Mouse (Mus musculus) right cerebral cortex, postnatal 36 days (tissue): ENCODE measurements around the gene Ipo9.
"Not testable (repeated sequence)": the region's sequence is repeated elsewhere in the genome, so short reads cannot be mapped to it uniquely, and the experiment has no call there.

Source experiments
- DNase-seq, 2 experiments: peaks; one replicate each; pipeline ENCODE4 v3.0.0; 2022; ENCODE audit warnings: low spot score in 2 of 2, mixed read lengths in 1 of 2

The Ipo9 gene

DNA sequence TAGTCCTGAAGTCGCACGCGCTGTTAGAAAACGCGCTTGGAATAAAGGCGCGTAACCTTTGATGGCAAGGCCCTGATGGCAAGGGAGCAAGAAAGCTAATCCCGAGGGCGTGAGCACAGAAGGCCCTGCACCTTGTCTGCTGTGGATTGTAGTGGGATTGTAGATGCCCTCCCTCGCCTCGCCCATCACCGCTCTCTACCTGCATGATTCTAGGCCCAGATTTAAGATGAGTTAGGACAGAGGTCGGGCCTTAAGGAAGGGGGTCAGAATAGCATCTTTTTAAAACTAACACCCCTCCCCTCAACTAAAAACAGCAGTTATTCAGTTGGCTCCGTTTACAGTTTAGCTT, 344 bp upstream of the Ipo9 start:
- no peak for DNase-seq

DNA sequence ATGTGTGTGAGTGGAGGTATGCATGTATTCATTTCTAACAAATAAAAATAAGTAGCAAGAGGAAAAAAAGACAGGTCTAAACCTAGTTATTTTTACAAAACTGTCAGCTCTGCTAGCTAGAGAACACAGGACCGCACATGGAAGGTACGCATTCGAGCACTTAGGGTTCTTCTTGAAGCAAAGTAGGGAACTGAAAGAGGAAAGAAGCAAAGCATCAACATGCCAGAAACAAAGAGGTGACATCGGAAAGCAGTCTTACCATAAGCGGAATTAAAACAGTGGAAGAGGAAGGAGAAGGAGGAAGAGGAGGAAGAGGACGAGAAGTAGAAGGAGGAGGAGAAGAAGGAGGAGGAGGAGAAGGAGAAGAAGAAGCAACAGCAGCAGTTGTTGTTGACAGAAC, 2.9 kb downstream of the Ipo9 start:
- no peak for DNase-seq

DNA sequence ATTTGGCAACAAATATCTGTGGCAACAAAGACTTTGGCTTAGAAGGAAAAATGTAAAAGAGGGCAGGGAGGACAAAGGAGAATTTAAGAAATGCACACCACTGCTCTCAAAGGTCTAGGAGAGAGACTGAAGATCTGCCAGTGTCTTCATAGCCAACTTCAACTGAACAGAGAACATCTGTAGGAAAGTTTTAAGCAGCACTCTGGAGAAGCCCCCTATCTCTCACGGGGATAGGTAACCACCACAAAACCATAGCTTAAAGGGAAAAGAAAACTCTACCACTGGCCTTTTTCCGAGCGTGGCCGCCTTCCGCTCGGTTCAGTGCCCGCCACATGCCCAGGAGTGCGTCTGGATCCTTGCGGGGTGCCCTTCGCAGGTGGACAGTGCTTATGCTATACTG, 3.7 kb downstream of the Ipo9 start:
- DNase-seq, result no peak

DNA sequence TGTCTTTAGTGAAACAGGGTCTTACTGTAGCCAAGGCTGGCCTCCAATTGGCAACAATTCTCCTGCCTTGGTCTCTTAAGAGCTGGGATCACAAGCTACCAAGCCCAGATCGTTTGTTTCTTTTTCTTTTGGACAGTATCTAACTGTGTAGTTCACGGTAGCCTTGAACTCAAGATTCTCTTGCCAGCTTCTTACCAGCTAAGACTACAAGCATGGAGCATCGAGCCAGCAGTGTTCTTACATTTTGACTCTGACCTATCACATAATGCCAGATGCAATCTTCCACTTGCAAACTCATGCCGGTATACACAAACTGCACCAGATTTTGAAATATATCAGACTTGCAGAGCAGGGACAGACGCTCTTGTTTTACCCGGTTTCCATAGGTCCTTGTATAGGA, 7.5 kb downstream of the Ipo9 start:
- DNase-seq, result no peak

DNA sequence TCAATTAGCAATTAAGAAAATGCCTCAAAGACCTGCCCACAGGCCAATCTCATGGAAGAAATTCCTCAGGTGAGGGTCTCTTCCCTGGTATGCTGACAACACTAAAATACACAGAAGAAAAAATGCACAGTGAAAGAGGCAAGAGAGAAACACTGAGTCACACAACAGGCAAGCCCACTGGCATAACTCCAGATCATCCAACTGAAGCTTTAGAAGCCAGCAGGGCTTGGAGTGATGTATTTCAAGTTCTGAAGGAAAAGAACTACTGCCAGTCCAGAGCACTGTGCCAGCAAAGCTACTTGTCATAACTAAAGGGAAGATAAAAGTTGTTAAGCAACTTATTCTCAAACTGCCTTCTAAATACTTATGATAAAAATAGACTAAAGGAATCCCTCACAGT, 16.3 kb downstream of the Ipo9 start:
- peak in 1 of 2 experiments; percentile 36 for DNase-seq

DNA sequence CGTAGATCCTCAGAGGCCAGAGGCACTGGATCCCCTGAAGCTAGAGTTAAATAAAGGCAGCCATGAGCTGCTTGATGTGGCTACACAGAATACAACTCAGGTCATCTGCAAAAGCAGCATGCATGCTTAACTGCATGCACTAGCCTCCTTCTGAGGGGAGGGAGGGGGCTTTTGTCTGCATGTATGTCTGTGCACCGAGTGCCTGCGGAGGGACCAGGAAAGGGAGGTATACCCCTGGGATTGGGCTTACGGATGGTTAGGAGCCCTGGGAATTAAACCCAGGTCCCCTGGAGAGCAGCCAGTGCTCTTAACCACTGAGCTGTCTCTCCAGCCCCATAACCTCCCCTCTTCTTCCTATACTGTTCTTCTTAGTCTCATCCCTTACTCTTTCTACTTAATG, 18.2 kb downstream of the Ipo9 start:
- no peak for DNase-seq

DNA sequence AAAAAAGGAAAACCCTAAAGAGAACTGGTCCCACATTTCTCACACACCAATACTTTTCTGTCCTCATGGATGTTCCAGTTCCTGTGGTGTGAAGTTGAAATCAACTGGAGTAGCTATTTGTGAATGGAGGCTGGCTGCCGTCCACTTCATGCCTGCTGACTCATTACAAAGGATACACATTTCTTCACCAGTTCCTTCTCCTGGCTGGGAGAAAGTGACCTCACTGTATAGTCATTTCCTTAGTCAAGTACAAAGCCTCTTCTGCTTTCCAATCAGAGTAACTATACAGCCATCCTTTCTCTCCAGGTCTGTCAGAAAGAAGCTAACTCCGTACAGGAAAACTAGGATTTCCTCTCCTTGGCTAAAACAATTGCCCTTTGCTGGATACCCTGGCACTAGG, 19.3 kb downstream of the Ipo9 start:
- DNase-seq, result peak in 1 of 2 experiments; percentile 64

DNA sequence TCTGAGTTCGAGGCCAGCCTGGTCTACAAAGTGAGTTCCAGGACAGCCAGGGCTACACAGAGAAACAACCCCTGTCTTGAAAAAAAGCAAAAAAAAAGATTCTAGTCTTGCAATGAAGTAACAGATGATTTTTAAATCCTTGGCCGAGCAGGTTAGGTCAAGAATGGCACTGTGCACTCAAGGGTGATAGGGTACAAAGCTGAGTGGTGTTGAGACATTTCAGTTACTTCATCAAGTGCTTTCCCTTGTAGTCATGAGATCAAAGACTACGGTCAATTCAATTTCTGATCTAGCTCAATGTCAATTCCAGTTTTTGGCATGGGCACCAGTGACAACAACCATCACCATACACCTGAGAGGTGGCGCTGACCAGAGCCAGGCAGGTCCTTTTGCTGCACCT, 21.3 kb downstream of the Ipo9 start:
- DNase-seq, result no peak

DNA sequence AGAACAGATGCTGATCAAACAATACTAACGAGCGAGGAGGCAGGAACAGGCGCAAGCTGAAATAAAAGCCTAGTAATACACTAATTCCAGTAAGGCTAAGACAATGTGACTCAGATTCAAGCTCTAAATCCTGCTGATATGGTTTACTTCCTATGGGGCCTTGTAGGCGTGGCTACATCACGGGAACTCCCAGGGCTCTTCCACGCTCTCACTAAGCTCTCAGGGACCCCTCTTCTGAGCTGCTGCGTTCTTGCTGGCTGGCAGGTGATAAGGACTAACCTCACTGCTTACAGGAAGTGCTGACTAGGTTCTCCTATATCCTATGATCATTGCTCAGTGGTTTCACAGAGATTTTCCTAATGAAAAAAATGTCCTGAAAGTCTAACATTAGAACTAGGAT, 24.9 kb downstream of the Ipo9 start:
- DNase-seq, result no peak

DNA sequence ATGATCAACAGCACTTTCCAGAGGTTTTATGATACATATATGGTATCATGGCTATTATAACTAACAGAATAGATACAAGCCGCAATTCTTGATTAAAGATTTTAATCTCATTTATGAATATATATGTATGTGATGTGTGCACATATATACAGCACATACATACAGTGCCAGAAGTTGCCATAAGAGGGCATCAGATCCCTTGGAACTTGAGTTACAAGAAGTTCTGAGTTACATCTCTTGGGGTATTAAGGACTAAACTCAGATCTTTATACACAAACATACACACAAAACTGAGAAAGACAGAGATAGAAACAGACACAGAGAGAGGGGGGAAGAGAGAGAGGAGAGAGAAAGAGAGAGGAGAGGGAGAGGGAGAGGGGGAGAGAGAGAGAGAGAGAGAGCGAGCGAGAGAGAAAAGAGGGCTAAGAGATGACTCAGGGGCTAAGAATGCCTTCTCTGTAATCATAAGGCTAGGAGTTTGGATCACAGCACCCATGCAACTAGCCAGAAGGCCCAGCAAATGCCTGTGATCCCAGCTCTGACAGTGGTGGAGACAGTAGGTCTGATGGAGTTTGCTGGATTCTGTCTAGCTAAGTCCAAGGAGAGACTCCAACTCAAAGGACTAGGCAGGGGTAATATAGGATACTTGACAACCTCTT, 28.7 kb downstream of the Ipo9 start:
- no peak for DNase-seq

DNA sequence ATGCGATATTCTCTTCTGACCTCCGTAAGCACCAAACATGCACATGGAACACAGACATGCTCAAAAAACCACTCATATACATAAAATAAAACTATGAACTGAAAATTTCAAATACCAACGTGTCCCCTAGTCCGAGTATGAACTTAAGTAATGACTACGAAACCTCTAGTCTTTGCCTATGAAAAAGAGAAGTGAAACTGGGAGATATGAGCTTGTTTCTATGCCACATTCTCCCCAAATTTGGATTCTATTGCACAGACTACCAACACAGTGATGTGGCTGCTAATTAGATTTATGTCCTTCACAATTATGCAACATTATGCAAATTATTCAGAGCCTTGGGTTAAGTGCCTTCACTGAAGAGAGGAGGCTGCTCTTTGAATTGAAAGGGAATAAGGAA, 30.8 kb downstream of the Ipo9 start:
- DNase-seq, result no peak

DNA sequence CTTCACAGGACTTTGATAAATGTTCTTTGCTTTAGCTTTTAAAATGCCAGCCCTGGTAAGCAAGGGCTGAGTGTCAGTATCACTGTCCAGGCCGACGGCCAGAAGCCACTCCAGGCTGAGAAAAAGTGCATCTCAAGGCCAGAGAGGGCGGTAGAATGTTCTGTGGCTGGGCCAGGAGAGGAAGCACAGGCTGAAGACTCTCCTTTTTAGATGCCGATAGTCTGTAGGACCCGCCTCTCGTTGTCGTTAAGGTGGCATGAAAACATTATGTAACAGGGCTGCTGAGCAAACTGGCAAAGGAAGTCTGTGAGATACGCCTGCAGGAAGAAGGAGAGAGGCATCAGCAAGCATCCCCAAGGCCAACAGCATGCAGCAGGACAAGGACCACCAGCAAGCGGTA, 45.1 kb downstream of the Ipo9 start:
- peak in 1 of 2 experiments; percentile 49 for DNase-seq

DNA sequence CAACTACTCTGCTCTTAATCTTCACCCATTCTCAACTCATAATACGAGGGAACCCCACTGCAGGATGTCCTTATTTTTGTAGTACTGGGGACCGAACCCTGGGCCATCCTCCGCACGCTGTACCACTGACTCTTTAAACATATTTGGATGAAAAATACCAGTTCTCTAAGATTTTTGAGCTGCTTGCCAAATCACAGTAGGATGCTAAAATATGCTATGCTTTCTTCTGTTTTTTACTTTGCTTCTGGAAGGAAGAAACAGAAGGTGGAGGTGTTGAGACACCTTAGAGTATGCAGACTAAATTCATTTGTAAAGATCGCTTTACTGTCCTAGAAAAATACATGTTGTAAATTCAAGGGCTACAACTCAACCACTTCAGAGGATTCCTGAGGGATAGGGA, 46.1 kb downstream of the Ipo9 start:
- no peak for DNase-seq

DNA sequence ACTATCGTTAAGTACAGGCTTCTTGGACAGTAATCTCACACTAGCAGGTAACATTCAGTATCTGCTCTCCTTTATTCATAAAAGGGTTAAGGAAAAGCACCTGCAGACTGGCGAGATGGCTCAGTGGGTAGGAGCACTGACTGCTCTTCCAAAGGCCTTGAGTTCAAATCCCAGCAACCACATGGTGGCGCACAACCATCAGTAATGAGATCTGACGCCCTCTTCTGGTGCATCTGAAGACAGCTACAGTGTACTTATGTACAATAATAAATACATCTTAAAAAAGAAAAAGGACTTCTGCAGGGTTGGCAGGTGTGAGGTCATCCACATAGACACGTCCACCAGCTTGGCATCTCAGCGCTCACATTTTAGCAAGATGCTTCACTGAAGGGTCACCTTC, 48.7 kb downstream of the Ipo9 start:
- DNase-seq, result not testable (repeated sequence)

DNA sequence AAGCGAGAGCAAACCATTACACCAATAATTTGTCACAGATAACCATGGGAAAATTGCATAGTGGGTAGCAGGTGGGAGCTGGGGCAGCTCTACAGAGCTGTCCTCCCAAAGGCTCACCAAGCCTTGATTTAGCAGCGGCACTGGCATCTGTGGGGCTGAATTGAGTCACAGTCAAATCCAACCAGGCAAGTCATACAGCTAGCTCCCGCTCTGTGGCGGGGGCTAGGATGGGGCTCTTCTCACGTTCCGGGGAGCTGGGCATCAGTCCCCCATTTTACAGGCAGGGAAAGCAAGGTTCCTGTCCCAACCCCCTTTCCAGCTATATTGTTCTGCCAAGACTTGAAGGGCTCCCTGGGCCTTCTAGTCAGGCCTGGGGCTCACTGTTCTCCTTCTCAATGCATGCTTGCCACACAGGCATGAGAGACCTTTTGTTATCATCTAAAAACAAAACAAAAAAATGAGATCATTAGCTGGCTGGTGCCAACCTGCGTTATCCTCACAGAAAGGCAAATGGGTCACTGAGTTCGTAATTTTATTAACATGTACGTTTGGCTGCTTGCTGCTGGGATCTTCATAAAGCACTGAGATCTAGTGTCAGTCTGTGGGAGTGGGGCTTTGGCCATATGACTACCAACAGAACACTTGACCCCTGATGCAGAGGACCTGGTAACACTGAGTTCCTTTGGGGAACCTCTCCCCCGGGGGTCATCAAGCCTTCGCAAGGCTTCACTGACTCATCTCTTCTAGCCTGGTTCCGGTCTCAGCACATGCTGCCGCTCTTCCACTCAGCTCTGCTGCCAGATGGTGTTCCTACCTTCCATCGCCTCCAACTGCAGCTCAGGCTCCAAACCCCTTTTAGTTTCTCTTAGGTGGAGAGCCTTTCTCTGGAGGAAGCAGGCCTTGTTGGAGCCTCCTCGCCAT, 50.0 kb downstream of the Ipo9 start:
- DNase-seq, result peak; percentile 72 to 82

DNA sequence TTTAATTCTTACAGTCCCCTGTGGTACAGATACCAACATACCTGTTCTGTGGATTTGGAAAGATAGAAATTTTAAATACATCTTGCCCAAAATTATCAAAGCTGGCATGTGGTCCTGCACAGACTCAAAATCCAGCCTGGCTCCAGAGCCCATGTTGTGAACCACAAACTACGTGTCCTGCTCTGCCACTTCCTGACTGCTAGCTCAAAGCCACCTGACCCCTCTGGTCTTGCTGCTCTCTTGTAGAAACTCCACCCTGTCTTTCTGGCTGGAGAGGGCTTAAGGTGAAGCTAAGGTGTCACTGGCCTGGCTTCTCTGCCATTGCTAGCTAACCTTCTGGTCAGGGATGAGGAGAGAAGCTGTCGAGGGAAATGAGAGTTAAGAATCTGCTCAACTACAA, 51.3 kb downstream of the Ipo9 start:
- no peak for DNase-seq

DNA sequence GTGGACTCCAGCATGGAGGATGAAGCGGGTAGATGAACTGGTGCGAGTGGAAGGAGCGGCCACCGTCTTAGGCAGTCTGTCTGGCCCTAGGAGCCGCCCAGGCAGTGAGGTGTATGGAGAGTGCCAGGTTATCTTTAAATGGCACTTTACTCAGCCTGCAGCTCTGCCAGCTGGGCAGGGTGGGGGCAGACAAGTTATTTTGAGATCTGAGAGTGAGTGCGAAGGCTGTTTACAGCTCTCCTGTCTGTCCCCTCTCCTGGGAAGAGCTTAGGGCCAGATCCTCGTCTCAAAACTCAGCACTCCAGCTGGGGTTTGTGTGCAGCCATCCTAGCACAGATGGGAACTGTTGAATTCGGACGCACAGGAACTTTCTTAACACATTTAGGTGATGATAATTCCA, 51.7 kb downstream of the Ipo9 start:
- DNase-seq, result peak; percentile 71 to 78

DNA sequence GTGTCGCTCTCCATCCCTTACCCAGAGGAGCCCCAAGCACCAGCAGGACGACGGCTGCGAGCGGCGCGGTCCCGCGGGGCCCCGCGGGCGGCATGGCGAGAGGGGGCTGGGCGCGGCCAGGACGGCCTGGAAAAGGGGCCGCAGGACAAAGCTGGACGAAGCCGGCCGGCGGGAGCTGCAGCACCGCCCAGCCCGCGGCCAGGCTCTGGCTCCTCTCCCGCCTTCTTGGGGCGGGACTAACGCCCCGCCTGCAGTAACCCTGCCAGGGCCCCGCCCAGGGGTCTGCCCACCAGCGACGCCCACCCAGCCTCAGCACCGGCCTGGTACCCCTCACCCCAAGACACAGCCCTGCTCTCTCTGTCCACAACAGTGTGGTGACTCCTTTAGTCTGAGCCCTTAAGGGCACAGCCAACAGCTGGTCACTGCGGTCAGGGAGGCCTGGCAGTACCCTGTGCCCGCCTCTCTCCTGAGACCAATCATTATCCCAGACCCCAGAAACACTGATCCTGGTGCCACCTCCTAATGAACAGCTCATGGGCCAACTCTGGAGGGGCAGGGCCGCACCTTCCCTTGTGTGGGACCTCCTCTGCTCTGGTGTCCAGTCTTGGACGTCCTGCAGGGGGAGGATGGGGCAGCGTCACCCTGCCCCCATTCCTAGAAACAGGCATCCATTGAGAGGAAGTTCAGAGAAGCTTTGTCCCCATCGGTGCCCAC, 55.3 kb downstream of the Ipo9 start, which contains the start of gene Shisa4:
Gene Shisa4, minus strand, starts transcription at position 370 of the 714 bp plus-strand sequence.
- peak; percentile 75 to 76 for DNase-seq

DNA sequence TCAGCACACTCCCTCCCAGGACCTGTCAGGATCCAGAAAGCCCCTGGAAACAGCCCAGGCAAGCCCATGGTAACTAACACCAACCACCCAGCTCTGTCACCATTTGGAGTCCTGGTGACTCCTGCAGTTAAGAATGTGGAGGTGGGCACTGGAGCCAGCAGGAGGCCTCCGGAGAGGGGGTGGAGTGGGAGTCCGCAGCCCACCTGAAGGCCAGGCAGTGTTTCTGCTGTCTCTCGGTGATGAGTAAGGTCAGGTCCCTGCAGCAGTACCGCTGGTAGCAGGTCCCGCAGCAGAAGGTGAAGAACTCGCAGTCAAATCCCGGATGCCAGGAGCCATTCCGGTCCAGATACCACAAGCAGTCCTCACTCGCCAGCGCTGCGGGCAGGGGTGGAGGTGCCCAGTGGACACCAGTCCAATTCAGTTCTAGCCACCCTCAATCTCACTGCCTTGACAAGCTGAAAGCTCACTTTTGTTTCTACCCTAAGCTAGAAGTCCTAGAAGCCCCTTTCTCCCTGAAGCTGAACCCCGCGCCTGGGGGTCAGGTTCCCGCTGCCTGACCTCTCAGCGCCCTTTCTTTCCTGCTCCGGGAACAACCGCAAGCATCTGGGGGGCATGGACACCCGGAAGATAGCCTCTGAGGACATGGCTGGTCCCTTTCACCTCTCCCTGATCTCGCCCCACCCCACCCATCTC, 56.0 kb downstream of the Ipo9 start:
- peak in 1 of 2 experiments; percentile 44 for DNase-seq

DNA sequence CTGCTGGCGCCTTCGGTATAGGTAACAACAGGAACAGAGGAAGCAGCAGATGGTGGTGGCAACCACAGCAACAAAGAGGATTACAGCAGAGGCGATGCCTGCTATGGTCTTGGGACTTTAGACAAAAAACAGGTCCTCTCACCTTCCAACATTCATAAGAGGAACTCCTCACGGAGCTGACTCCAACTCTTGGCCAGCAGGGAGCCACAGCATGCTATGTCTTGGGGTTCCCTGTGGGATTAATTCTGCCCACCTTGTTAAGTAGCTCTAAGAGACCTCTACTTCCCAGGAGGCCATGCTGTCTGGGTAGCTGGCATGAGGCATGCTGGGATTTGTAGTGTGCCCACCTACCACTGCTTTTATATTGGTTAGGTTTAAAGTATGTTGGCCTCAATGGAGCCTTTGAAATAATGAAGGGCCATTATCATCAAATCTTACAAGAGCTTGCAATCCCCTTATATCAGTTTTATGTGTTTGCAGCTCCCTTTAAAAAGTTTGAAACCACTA, 57.1 kb downstream of the Ipo9 start:
- DNase-seq, result no peak

DNA sequence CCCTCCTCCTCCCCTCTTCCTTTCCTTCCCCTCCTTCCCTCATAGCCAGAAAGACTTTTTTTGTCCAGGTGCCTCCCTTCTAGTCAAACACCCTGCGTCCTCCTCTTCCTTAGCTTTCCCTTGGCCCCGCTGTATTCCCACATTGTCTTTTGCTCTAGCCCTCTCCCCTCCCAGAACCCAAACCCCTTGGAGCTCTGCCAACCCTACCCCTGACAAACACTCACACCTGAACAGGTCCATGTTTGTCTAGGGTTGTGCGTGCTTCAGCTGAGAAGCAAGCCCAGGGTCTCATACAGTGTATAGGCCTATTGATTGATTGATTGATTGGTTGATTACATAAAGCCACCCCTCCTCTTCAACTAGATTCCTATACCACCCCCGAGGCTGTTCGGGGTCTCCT, 60.9 kb downstream of the Ipo9 start:
- no peak for DNase-seq

DNA sequence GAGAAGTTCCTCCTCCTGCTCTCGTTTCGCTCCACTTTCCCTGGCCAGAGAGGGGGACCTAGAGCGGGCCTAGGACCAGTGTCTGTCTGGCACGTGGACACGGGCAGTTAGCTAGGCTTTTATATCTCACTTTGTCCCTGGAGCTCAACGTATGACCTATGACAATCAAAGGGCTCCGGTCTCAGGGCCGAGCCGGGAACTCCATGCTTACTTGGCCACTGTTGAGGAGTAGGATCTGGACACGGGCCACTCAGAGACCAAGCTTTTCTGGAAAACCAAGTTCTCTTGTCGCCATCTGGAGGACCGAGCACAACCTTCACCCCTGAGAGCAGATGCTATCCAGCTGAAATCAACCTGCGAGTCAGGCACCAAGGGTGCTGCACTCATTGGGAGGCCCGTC, 61.3 kb downstream of the Ipo9 start:
- no peak for DNase-seq
